Mouse (Mus musculus): ENCODE results near the gene Gpr15.

- no peak for TF ChIP-seq POLR2A (IDR thresholded peaks at IDR 0.05; ENCODE audit: borderline replicate concordance, control insufficient read depth, low read depth, low read length)
- TF ChIP-seq CTCF (IDR thresholded peaks at IDR 0.05; ENCODE audit: control insufficient read depth, insufficient read depth, low read length), result no peak
Measured at GRCm38 (mm10) chr16:58709536-58709935, 9.3 kb downstream of the Gpr15 start.
